Mouse (Mus musculus): ENCODE data around the gene Lsp1. TPM values are rescaled to one million over a fixed set of nuclear protein-coding genes. Genes with fewer than 3 reads are reported as not detected.

Lsp1 gene
- polyA plus RNA-seq, 1 experiment from 2014 or later = 156 TPM

DNA sequence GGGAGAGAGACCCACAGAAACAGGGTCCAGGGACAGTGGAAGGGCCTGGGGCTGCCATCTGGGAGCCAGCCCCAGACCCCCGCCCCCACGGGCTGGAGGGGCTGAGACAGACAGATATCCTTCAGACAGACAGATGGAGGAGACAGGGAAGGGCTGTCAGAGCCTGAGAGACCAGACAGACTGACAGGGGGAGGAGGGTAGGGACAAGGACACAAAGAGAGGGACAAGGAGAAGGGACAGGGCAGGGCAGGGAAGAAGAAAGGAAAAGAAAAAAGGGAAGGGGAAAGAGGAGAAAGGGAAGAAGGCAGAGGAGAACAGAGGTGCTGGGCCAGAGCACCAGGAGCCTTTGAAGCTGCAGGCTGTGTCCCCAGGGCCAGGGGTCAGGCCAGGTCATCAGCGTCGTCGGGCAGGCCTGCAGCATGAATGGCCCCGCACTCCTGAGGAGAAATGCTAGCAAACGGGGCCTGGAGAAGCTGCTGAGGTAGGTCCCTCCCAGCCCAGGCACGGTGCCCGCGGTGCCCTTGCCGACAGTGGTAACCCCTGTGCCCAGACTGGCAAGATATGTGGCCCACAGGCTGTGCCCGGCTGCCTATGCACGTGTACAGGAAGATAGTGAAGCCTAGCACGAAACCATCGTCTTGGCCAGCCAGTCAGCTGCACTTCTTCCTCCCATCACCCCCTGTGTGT is 11.4 kb downstream of the Lsp1 start:
- Histone ChIP-seq H3K4me2 (replicated peaks; ENCODE audit: low read depth, low read length) (peak overlapping the region; percentile 54), H3K27me3 (ENCODE audit: insufficient read depth, low read length) (no peaks in the 10 kb centered on the region), H3K4me1 (ENCODE audit: insufficient read depth, low read length) (peaks cover 61% of the 10 kb centered on the region), H3K9ac (replicated peaks; ENCODE audit: low read length) (peak overlapping the region; percentile 77), H3K36me3 (ENCODE audit: insufficient read depth, low read length) (no peaks in the 10 kb centered on the region), H3K9me3 (ENCODE audit: low read length) (no peaks in the 10 kb centered on the region), H3K4me3 (ENCODE audit: low read length) (peak overlapping the region; percentile 43), H3K27ac (ENCODE audit: low read length) (peak overlapping the region; percentile 97)
- WGBS = 16% methylated on average over 15 of the region's 15 CpGs
- no peak for ATAC-seq (ENCODE audit: low FRiP score, low TSS enrichment)

DNA sequence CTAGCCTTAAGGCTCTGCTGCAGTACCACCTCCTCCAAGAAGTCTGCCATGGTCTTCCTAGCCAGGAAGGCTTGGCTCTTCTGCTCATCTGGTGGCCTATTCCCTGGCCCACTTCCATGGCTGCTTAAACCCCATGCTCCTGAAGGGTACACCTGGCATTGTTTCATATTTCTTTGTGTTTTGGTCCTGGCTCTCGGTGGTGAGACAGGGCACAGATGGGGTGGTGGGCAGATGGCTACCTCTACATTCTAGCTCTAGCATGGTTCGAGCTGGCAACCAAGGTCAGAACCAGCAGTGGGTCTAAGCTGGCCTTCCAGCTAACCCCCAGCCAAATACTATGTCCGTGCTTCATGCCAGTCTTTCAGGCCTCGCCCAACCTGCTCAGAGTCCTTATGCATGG is 12.3 kb downstream of the Lsp1 start:
- ATAC-seq (ENCODE audit: low FRiP score, low TSS enrichment) = no peak
- Histone ChIP-seq H3K4me2 (replicated peaks; ENCODE audit: low read depth, low read length) (peak overlapping the region; percentile 54), H3K4me3 (ENCODE audit: low read length) (peak overlapping the region; percentile 43), H3K9ac (replicated peaks; ENCODE audit: low read length) (peak overlapping the region; percentile 77), H3K36me3 (ENCODE audit: insufficient read depth, low read length) (no peaks in the 10 kb centered on the region), H3K27me3 (ENCODE audit: insufficient read depth, low read length) (no peaks in the 10 kb centered on the region), H3K9me3 (ENCODE audit: low read length) (no peaks in the 10 kb centered on the region), H3K27ac (ENCODE audit: low read length) (peak overlapping the region; percentile 97), H3K4me1 (ENCODE audit: insufficient read depth, low read length) (peaks cover 67% of the 10 kb centered on the region)
- WGBS = 75% methylated on average over 4 of the region's 4 CpGs

- H3K4me3 ChIP-seq (ENCODE audit: low read length) = peak overlapping the region; percentile 43
- WGBS = 81% methylated on average over 2 of the region's 2 CpGs
- H3K9ac ChIP-seq (replicated peaks; ENCODE audit: low read length) = peak overlapping the region; percentile 77; the same call in 1 of the 2 replicates
- no peak for ATAC-seq (ENCODE audit: low FRiP score, low TSS enrichment)
- H3K36me3 ChIP-seq (ENCODE audit: insufficient read depth, low read length) = no peaks in the 10 kb centered on the region
- no peaks in the 10 kb centered on the region for H3K9me3 ChIP-seq (ENCODE audit: low read length)
- no peaks in the 10 kb centered on the region for H3K27me3 ChIP-seq (ENCODE audit: insufficient read depth, low read length)
- peak overlapping the region; percentile 54 for H3K4me2 ChIP-seq (replicated peaks; ENCODE audit: low read depth, low read length)
- peaks cover 69% of the 10 kb centered on the region for H3K4me1 ChIP-seq (ENCODE audit: insufficient read depth, low read length)
- H3K27ac ChIP-seq (ENCODE audit: low read length) = peak overlapping the region; percentile 97
These were observed 12.9 kb downstream of the Lsp1 start for GRCm38 (mm10) chr7:142473476-142473875.

DNA sequence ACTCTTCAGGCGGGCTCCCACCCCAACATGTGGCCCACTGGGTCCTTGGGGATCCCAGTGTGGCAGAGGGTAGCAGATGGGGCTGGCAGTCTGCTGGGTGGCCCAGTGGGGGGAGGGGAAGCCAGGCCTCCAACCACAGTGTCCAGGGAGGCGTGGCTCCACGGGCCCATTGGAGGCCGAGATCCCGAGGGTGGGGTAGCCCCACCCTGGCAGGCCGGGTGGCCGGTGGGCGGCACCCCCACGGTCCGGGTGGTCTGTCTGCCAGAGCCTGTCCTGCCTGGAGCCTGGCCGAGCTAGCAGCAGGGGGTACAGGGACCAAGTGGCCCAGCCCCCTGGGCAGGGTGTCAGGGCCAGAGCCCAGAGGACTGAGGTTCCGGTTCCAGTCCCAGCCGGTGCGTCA is 14.2 kb downstream of the Lsp1 start:
- peak overlapping the region; percentile 54 for H3K4me2 ChIP-seq (replicated peaks; ENCODE audit: low read depth, low read length)
- 54% methylated on average over 14 of the region's 14 CpGs for WGBS
- H3K9me3 ChIP-seq (ENCODE audit: low read length) = no peaks in the 10 kb centered on the region
- peak overlapping the region; percentile 59 for H3K9ac ChIP-seq (replicated peaks; ENCODE audit: low read length)
- H3K36me3 ChIP-seq (ENCODE audit: insufficient read depth, low read length) = no peaks in the 10 kb centered on the region
- H3K4me1 ChIP-seq (ENCODE audit: insufficient read depth, low read length) = peaks cover 65% of the 10 kb centered on the region
- no peaks in the 10 kb centered on the region for H3K27me3 ChIP-seq (ENCODE audit: insufficient read depth, low read length)
- H3K27ac ChIP-seq (ENCODE audit: low read length) = peak overlapping the region; percentile 59; the same call in 1 of the 2 replicates
- H3K4me3 ChIP-seq (ENCODE audit: low read length) = peak overlapping the region; percentile 43
- ATAC-seq (ENCODE audit: low FRiP score, low TSS enrichment) = no peak

GRCm38 (mm10) chr7:142475641-142476040 is 15.0 kb downstream of the Lsp1 start:
- peaks cover 57% of the 10 kb centered on the region for H3K4me1 ChIP-seq (ENCODE audit: insufficient read depth, low read length)
- H3K27me3 ChIP-seq (ENCODE audit: insufficient read depth, low read length) = no peaks in the 10 kb centered on the region
- peak overlapping the region; percentile 54 for H3K4me2 ChIP-seq (replicated peaks; ENCODE audit: low read depth, low read length)
- no peaks in the 10 kb centered on the region for H3K36me3 ChIP-seq (ENCODE audit: insufficient read depth, low read length)
- H3K4me3 ChIP-seq (ENCODE audit: low read length) = peak overlapping the region; percentile 43
- H3K27ac ChIP-seq (ENCODE audit: low read length) = peak overlapping the region; percentile 59; the same call in 1 of the 2 replicates
- peak overlapping the region; percentile 59 for H3K9ac ChIP-seq (replicated peaks; ENCODE audit: low read length)
- H3K9me3 ChIP-seq (ENCODE audit: low read length) = no peaks in the 10 kb centered on the region
- no peak for ATAC-seq (ENCODE audit: low FRiP score, low TSS enrichment)
- WGBS = 53% methylated on average over 7 of the region's 7 CpGs

DNA sequence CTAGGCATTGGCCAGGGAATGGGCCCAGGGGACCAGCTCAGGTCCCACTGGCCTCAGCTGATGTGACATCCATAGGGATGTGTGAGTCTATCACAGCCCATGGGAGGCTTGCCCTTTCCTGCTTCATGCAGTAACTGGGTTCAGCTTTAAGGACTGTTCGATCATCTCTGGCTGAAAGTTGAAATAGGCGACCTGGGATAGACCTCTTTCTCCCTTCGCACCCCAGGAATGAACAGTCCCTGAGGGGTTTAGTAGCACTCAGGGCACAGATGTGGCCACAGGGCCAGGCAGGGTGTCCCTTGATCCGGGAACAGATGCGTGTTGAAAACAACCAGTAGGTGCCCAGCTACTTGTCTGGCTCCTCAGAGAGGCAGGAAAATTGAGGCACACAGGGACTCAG is 15.7 kb downstream of the Lsp1 start:
- Histone ChIP-seq H3K9ac (replicated peaks; ENCODE audit: low read length) (peak overlapping the region; percentile 59; the same call in 1 of the 2 replicates), H3K4me1 (ENCODE audit: insufficient read depth, low read length) (peaks cover 58% of the 10 kb centered on the region), H3K27me3 (ENCODE audit: insufficient read depth, low read length) (no peaks in the 10 kb centered on the region), H3K4me3 (ENCODE audit: low read length) (peak overlapping the region; percentile 43; the same call in 1 of the 2 replicates), H3K9me3 (ENCODE audit: low read length) (no peaks in the 10 kb centered on the region), H3K27ac (ENCODE audit: low read length) (peak overlapping the region; percentile 59; the same call in 1 of the 2 replicates), H3K36me3 (ENCODE audit: insufficient read depth, low read length) (no peaks in the 10 kb centered on the region), H3K4me2 (replicated peaks; ENCODE audit: low read depth, low read length) (peak overlapping the region; percentile 54)
- no peak for ATAC-seq (ENCODE audit: low FRiP score, low TSS enrichment)
- 81% methylated on average over 5 of the region's 5 CpGs for WGBS

DNA sequence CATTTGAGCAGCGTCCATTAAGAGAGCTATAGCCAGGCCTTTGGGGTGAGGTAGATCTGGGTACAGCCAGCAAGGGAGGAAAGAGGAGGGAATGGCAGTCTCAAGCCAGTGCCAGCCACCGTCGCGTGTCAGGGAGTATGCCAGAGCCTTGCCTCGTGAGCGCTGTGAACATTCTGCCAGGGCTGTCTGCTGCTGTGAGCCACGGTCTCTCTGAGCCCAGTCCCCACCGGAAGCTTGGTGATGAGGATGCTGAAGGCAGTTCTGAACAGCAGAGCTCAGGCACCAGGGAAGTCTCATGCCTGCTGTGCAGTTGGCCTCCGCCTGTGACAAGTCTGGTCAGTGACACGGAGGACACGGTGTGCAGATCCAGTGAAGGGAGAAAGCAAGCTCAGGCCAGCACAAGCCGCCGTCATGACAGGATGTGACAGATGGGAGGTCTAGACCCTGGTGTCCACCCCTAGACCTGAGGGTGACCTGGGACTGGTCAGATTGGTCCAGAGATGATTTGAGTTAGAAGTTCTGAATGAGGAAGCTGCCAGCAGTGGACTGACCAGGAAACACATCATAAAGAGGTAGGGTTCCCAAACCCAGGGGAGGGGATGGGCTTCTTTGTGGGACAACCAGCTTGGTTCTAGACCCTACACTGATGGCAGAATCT is 16.3 kb downstream of the Lsp1 start:
- H3K27me3 ChIP-seq (ENCODE audit: insufficient read depth, low read length) = no peaks in the 10 kb centered on the region
- H3K4me2 ChIP-seq (replicated peaks; ENCODE audit: low read depth, low read length) = peak overlapping the region; percentile 54
- H3K9me3 ChIP-seq (ENCODE audit: low read length) = no peaks in the 10 kb centered on the region
- no peak for ATAC-seq (ENCODE audit: low FRiP score, low TSS enrichment)
- peaks cover 58% of the 10 kb centered on the region for H3K4me1 ChIP-seq (ENCODE audit: insufficient read depth, low read length)
- 53% methylated on average over 13 of the region's 13 CpGs for WGBS
- H3K36me3 ChIP-seq (ENCODE audit: insufficient read depth, low read length) = no peaks in the 10 kb centered on the region
- no peak overlapping the region for H3K27ac ChIP-seq (ENCODE audit: low read length)
- 0 out of 2 replicates have a peak overlapping the region, but pooled peaks have one; percentile 5 for H3K9ac ChIP-seq (replicated peaks; ENCODE audit: low read length)
- peak overlapping the region; percentile 43; the same call in 1 of the 2 replicates for H3K4me3 ChIP-seq (ENCODE audit: low read length)

GRCm38 (mm10) chr7:142478001-142478400 is 17.4 kb downstream of the Lsp1 start:
- 84% methylated on average over 6 of the region's 6 CpGs for WGBS
- Histone ChIP-seq H3K9ac (replicated peaks; ENCODE audit: low read length) (no peak overlapping the region), H3K36me3 (ENCODE audit: insufficient read depth, low read length) (no peaks in the 10 kb centered on the region), H3K9me3 (ENCODE audit: low read length) (no peaks in the 10 kb centered on the region), H3K4me1 (ENCODE audit: insufficient read depth, low read length) (peaks cover 60% of the 10 kb centered on the region), H3K4me2 (replicated peaks; ENCODE audit: low read depth, low read length) (peak overlapping the region; percentile 16; the same call in 1 of the 2 replicates), H3K27ac (ENCODE audit: low read length) (no peak overlapping the region), H3K27me3 (ENCODE audit: insufficient read depth, low read length) (no peaks in the 10 kb centered on the region), H3K4me3 (ENCODE audit: low read length) (no peak overlapping the region)
- no peak for ATAC-seq (ENCODE audit: low FRiP score, low TSS enrichment)

GRCm38 (mm10) chr7:142478574-142478973 is 18.0 kb downstream of the Lsp1 start:
- Histone ChIP-seq H3K9me3 (ENCODE audit: low read length) (no peaks in the 10 kb centered on the region), H3K4me2 (replicated peaks; ENCODE audit: low read depth, low read length) (peak overlapping the region; percentile 16; the same call in 1 of the 2 replicates), H3K4me3 (ENCODE audit: low read length) (no peak overlapping the region), H3K27ac (ENCODE audit: low read length) (no peak overlapping the region), H3K4me1 (ENCODE audit: insufficient read depth, low read length) (peaks cover 66% of the 10 kb centered on the region), H3K9ac (replicated peaks; ENCODE audit: low read length) (no peak overlapping the region), H3K27me3 (ENCODE audit: insufficient read depth, low read length) (no peaks in the 10 kb centered on the region), H3K36me3 (ENCODE audit: insufficient read depth, low read length) (no peaks in the 10 kb centered on the region)
- no peak for ATAC-seq (ENCODE audit: low FRiP score, low TSS enrichment)
- 88% methylated on average over 2 of the region's 2 CpGs for WGBS

DNA sequence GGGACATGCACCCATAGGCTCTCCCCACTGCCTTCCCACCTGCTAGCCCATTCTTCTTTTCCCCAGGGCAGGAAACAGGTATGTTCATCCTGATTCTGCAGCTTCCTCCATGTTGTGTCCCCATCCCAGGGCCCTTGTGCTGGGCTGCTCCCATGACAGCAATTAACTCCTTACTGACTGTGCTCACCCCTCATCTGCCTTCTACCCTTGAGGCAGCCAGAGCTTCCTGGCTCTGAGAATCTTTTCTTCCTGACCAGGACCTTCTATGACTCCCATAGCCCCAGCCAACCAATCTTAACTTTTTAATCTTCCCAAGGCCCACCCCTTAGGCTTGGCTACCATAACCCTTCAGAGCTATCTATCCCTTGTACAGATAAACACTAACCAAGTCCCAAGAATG is 18.7 kb downstream of the Lsp1 start:
- ATAC-seq (ENCODE audit: low FRiP score, low TSS enrichment) = no peak
- Histone ChIP-seq H3K9me3 (ENCODE audit: low read length) (no peaks in the 10 kb centered on the region), H3K4me1 (ENCODE audit: insufficient read depth, low read length) (peaks cover 67% of the 10 kb centered on the region), H3K36me3 (ENCODE audit: insufficient read depth, low read length) (peaks cover 2% of the 10 kb centered on the region; the same call in 1 of the 2 replicates), H3K9ac (replicated peaks; ENCODE audit: low read length) (no peak overlapping the region), H3K4me2 (replicated peaks; ENCODE audit: low read depth, low read length) (no peak overlapping the region), H3K4me3 (ENCODE audit: low read length) (no peak overlapping the region), H3K27ac (ENCODE audit: low read length) (peak overlapping the region; percentile 35; the same call in 1 of the 2 replicates), H3K27me3 (ENCODE audit: insufficient read depth, low read length) (no peaks in the 10 kb centered on the region)
